Mouse (Mus musculus) left cerebral cortex, postnatal 36 days (tissue): Measurements from ENCODE around the gene Gucy2f. TPM values are rescaled to one million over a fixed set of nuclear protein-coding genes. Genes with fewer than 3 reads are reported as not detected.

Experiments
- DNase-seq, 2 experiments: peaks; one replicate each; pipeline ENCODE4 v3.0.0; 2021 to 2022; ENCODE audit warnings: low spot score in 2 of 2, mixed read lengths in 1 of 2
- intact Hi-C: fragments of 180-260 bp; cut with DNase I; formaldehyde crosslinking; loops from one replicate; pipeline ENCODE4 v1.15.1; 2025
- total RNA-seq, 2 experiments: library from RNA; stranded (reverse); gene quantifications; 2 replicates each; pipeline ENCODE4 v1.2.3; 2021

Gucy2f gene
- total RNA-seq, 2 experiments from 2014 or later = 0.32 to 0.48 TPM

DNA sequence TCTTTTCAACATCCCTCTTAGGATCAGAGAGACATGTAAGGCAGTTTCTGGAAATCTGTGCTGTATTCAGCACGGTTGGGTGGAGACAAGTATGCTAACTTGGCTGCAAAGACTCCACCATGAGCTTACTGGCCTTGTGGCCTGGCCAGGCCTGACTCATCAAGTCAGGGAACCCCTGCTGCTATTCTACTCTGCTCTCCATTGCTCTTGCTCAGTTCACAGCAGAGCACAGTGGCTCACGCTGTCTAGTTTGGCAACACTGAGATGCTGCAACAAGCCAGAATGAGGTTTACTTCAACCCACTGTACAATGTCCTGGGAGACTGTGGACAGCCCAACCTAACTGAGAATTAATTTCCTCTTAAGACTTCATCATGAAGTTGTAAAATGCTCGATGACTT, 134.1 kb downstream of the Gucy2f start:
- intact Hi-C loops = no loop called here
- no peak for DNase-seq

Other genes with a start within 250 kb of the Gucy2f start
- 10 to 100 TPM; 28.9 to 29.3 TPM for gene Nxt2, start 29.8 kb upstream of the Gucy2f start, total RNA-seq
- gene Kcne1l, start 109.4 kb upstream of the Gucy2f start, total RNA-seq = 1 to 10 TPM; 3.0 to 3.4 TPM
- 10 to 100 TPM; 65.6 to 72.2 TPM for gene Acsl4, start 193.6 kb upstream of the Gucy2f start, total RNA-seq